Mouse (Mus musculus) MEL (cell line): Measurements from ENCODE around the gene Olfr9.

Source experiments
- CTCF ChIP-seq, 3 experiments: IDR thresholded peaks in 2 of 3; conservative IDR thresholded peaks in 1 of 3; 2 replicates each; pipeline ENCODE4 v1.5.1; 2011 to 2012; ENCODE audit warnings: low read length in 3 of 3, low read depth in 2 of 3, mild to moderate bottlenecking in 2 of 3, improper control_type of control experiment in 1 of 3, inconsistent platforms in 1 of 3, mixed read lengths in 1 of 3, moderate library complexity in 1 of 3; ENCODE audit not compliant: control insufficient read depth in 1 of 3, insufficient read depth in 1 of 3, poor library complexity in 1 of 3, severe bottlenecking in 1 of 3
- RAD21 ChIP-seq: IDR thresholded peaks from 2 replicates; pipeline ENCODE4 v1.6.1; 2011; ENCODE audit warnings: mild to moderate bottlenecking, low read depth, low read length, improper control_type of control experiment

DNA sequence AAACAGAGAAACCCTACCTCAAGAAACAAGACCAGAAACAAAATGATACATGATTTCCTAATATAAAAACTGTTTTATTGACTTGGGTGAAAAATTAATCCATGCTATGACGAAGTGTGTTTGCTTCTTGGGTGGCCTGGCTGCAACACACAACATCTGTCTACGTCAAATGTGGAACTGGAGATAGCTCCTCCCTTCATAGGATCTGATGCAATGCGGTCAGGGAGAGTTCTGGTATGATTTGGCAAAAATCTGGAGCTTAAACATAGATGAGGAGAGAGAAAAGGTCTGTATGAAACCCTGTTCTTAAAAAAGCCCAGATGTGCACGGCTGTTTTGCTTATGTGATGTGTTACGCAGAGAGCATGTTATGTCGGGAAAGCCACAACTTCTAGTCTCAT is 23.4 kb upstream of the Olfr9 start:
- TF ChIP-seq RAD21 (no peak), CTCF (IDR thresholded peaks at IDR 0.05 in 2 of 3, conservative IDR thresholded peaks at IDR 0.05 in 1 of 3; ENCODE audit: control insufficient read depth in 1 of 3, insufficient read depth in 1 of 3, low read depth in 2 of 3, low read length in 3 of 3, poor library complexity in 1 of 3, severe bottlenecking in 1 of 3) (no peak)
